Mouse (Mus musculus) cerebellum, adult 2 months (tissue): ENCODE results near the gene Glra1.

Experiments used
- CTCF ChIP-seq: fragments of 200-500 bp; IDR thresholded peaks from 2 replicates; pipeline ENCODE4 v1.5.1; 2011; ENCODE audit warnings: low read depth, mild to moderate bottlenecking, control low read depth, low read length, moderate library complexity, borderline replicate concordance; ENCODE audit not compliant: insufficient read depth
- POLR2A ChIP-seq: fragments of 200-500 bp; IDR thresholded peaks from 2 replicates; pipeline ENCODE4 v1.6.1; 2011; ENCODE audit warnings: low read length, control low read depth, borderline replicate concordance; ENCODE audit not compliant: insufficient read depth

DNA sequence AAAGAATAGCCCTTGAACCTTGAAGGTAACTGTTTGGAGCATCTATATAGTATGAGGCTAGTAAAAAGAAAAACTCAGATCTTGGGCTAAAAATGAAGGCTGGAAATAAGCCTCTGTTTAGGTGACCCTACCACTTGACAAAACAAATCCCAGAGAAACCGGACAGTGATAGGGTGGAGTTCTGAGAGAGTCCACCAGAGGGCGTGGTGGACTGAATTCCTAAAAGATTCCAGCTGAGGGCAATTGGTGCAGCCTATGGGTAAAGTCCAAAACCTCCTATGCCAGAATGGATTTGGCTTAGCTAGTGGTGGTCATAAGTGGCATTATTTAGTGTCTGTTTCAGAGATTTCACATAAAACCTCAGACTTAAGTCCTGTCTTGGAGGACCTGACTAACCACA lies 36.9 kb downstream of the Glra1 start:
- TF ChIP-seq CTCF (peak; percentile 46), POLR2A (no peak)
